Mouse (Mus musculus): ENCODE data around the gene Hoxb9. TPM values are rescaled to one million over a fixed set of nuclear protein-coding genes. Genes with fewer than 3 reads are reported as not detected.

Hoxb9 gene
- total RNA-seq, 1 experiment: 3.3 TPM

- no peak overlapping the region for H3K9ac ChIP-seq (ENCODE audit: insufficient read depth, low read depth, low read length, poor library complexity, severe bottlenecking)
- H3K9me3 ChIP-seq (ENCODE audit: control insufficient read depth, insufficient read depth, low read depth, low read length): no peaks in the 10 kb centered on the region
- in situ Hi-C loops (cut with MboI; ENCODE audit: low sequenced_read_pairs in 2 of 2, unreplicated experiment in 2 of 2): loop anchor here in 1 of 2 experiments (10.0 to 25.0 kb wide), 2 partner anchors 47 to 575 kb away; no protein-coding TSS in a partner anchor
These were observed 16.2 kb downstream of the Hoxb9 start for GRCm38 (mm10) chr11:96287411-96287810.

GRCm38 (mm10) chr11:96288455-96289221 lies 17.4 kb downstream of the Hoxb9 start:
- Histone ChIP-seq H3K9me3 (ENCODE audit: control insufficient read depth, insufficient read depth, low read depth, low read length) (no peaks in the 10 kb centered on the region), H3K36me3 (ENCODE audit: control insufficient read depth, insufficient read depth, low read length, poor library complexity, severe bottlenecking) (no peaks in the 10 kb centered on the region), H3K27ac (ENCODE audit: insufficient read depth, low read depth, low read length, poor library complexity, severe bottlenecking) (no peak overlapping the region), H3K4me1 (ENCODE audit: control insufficient read depth in 2 of 2, insufficient read depth in 2 of 2, low read length in 2 of 2, poor library complexity in 1 of 2) (peaks cover 0 to 9% of the 10 kb centered on the region in 2 experiments; a peak in 2 of 4 replicates), H3K9ac (ENCODE audit: insufficient read depth, low read depth, low read length, poor library complexity, severe bottlenecking) (no peak overlapping the region), H3K4me3 (ENCODE audit: insufficient read depth in 1 of 2, low read depth in 1 of 2, low read length in 2 of 2, poor library complexity in 1 of 2, severe bottlenecking in 1 of 2) (no peak overlapping the region)
- in situ Hi-C loops (cut with MboI; ENCODE audit: low sequenced_read_pairs in 2 of 2, unreplicated experiment in 2 of 2): loop anchor here in 1 of 2 experiments (10.0 to 25.0 kb wide), 2 partner anchors 46 to 574 kb away; no protein-coding TSS in a partner anchor
- no peak for TF ChIP-seq MAFK (IDR thresholded peaks at IDR 0.05; ENCODE audit: insufficient read depth, low read depth, low read length)
- no peak for TF ChIP-seq ZC3H11A (IDR thresholded peaks at IDR 0.05; ENCODE audit: borderline replicate concordance, low read depth, low read length)
- no peak for TF ChIP-seq HCFC1 (IDR thresholded peaks at IDR 0.05; ENCODE audit: borderline replicate concordance, insufficient read depth, low read length)
- no peak for TF ChIP-seq CHD2 (IDR thresholded peaks at IDR 0.05; ENCODE audit: low read depth, low read length)
- no peak for DNase-seq (ENCODE audit: low read depth, low spot score)

More at GRCm38 (mm10) chr11:96287411-96287810, 16.2 kb downstream of the Hoxb9 start:
- DNase-seq (ENCODE audit: low read depth, low spot score): no peak
- Histone ChIP-seq H3K36me3 (ENCODE audit: control insufficient read depth, insufficient read depth, low read length, poor library complexity, severe bottlenecking) (no peaks in the 10 kb centered on the region), H3K4me1 (ENCODE audit: control insufficient read depth in 2 of 2, insufficient read depth in 2 of 2, low read length in 2 of 2, poor library complexity in 1 of 2) (peaks cover 0 to 9% of the 10 kb centered on the region in 2 experiments; a peak in 1 of 4 replicates), H3K4me3 (ENCODE audit: insufficient read depth in 1 of 2, low read depth in 1 of 2, low read length in 2 of 2, poor library complexity in 1 of 2, severe bottlenecking in 1 of 2) (peak overlapping the region in 1 of 2 experiments; percentile 67; a peak in 2 of 4 replicates), H3K27ac (ENCODE audit: insufficient read depth, low read depth, low read length, poor library complexity, severe bottlenecking) (no peak overlapping the region)
- TF ChIP-seq ZNF384 (IDR thresholded peaks at IDR 0.05; ENCODE audit: low read depth, low read length): no peak
- TF ChIP-seq HCFC1 (IDR thresholded peaks at IDR 0.05; ENCODE audit: borderline replicate concordance, insufficient read depth, low read length): no peak
- no peak for TF ChIP-seq MAFK (IDR thresholded peaks at IDR 0.05; ENCODE audit: insufficient read depth, low read depth, low read length)
- TF ChIP-seq CHD2 (IDR thresholded peaks at IDR 0.05; ENCODE audit: low read depth, low read length): no peak
- TF ChIP-seq ZC3H11A (IDR thresholded peaks at IDR 0.05; ENCODE audit: borderline replicate concordance, low read depth, low read length): no peak

- Histone ChIP-seq H3K4me3 (ENCODE audit: insufficient read depth in 1 of 2, low read depth in 1 of 2, low read length in 2 of 2, poor library complexity in 1 of 2, severe bottlenecking in 1 of 2) (no peak overlapping the region), H3K4me1 (ENCODE audit: control insufficient read depth in 2 of 2, insufficient read depth in 2 of 2, low read length in 2 of 2, poor library complexity in 1 of 2) (peaks cover 0 to 7% of the 10 kb centered on the region in 2 experiments; a peak in 2 of 4 replicates), H3K9me3 (ENCODE audit: control insufficient read depth, insufficient read depth, low read depth, low read length) (no peaks in the 10 kb centered on the region), H3K36me3 (ENCODE audit: control insufficient read depth, insufficient read depth, low read length, poor library complexity, severe bottlenecking) (no peaks in the 10 kb centered on the region), H3K9ac (ENCODE audit: insufficient read depth, low read depth, low read length, poor library complexity, severe bottlenecking) (no peak overlapping the region), H3K27ac (ENCODE audit: insufficient read depth, low read depth, low read length, poor library complexity, severe bottlenecking) (no peak overlapping the region)
- in situ Hi-C loops (cut with MboI; ENCODE audit: low sequenced_read_pairs in 2 of 2, unreplicated experiment in 2 of 2): loop anchor here in 1 of 2 experiments (10.0 to 25.0 kb wide), 2 partner anchors 46 to 573 kb away; no protein-coding TSS in a partner anchor
- no peak for DNase-seq (ENCODE audit: low read depth, low spot score)
- TF ChIP-seq CHD2 (IDR thresholded peaks at IDR 0.05; ENCODE audit: low read depth, low read length): no peak
- TF ChIP-seq MAFK (IDR thresholded peaks at IDR 0.05; ENCODE audit: insufficient read depth, low read depth, low read length): no peak
- TF ChIP-seq HCFC1 (IDR thresholded peaks at IDR 0.05; ENCODE audit: borderline replicate concordance, insufficient read depth, low read length): no peak
- no peak for TF ChIP-seq ZC3H11A (IDR thresholded peaks at IDR 0.05; ENCODE audit: borderline replicate concordance, low read depth, low read length)
- TF ChIP-seq ZNF384 (IDR thresholded peaks at IDR 0.05; ENCODE audit: low read depth, low read length): no peak
These were observed 18.0 kb downstream of the Hoxb9 start for GRCm38 (mm10) chr11:96289293-96289692.

- no peaks in the 10 kb centered on the region for H3K36me3 ChIP-seq (ENCODE audit: control insufficient read depth, insufficient read depth, low read length, poor library complexity, severe bottlenecking)
- no peak overlapping the region for H3K4me3 ChIP-seq (ENCODE audit: insufficient read depth in 1 of 2, low read depth in 1 of 2, low read length in 2 of 2, poor library complexity in 1 of 2, severe bottlenecking in 1 of 2)
- in situ Hi-C loops (cut with MboI; ENCODE audit: low sequenced_read_pairs in 2 of 2, unreplicated experiment in 2 of 2): loop anchor here (10.0 to 25.0 kb wide), 3 partner anchors 45 to 572 kb away; partner anchors contain the start of gene Hoxb2 (in 1 of the 2)
- no peak overlapping the region for H3K9ac ChIP-seq (ENCODE audit: insufficient read depth, low read depth, low read length, poor library complexity, severe bottlenecking)
- DNase-seq (ENCODE audit: low read depth, low spot score): no peak
- H3K9me3 ChIP-seq (ENCODE audit: control insufficient read depth, insufficient read depth, low read depth, low read length): no peaks in the 10 kb centered on the region
- TF ChIP-seq HCFC1 (IDR thresholded peaks at IDR 0.05; ENCODE audit: borderline replicate concordance, insufficient read depth, low read length): no peak
- no peak for TF ChIP-seq MAFK (IDR thresholded peaks at IDR 0.05; ENCODE audit: insufficient read depth, low read depth, low read length)
- TF ChIP-seq ZC3H11A (IDR thresholded peaks at IDR 0.05; ENCODE audit: borderline replicate concordance, low read depth, low read length): no peak
- TF ChIP-seq ZNF384 (IDR thresholded peaks at IDR 0.05; ENCODE audit: low read depth, low read length): no peak
- no peak for TF ChIP-seq CHD2 (IDR thresholded peaks at IDR 0.05; ENCODE audit: low read depth, low read length)
- peaks cover 0 to 5% of the 10 kb centered on the region in 2 experiments; a peak in 2 of 4 replicates for H3K4me1 ChIP-seq (ENCODE audit: control insufficient read depth in 2 of 2, insufficient read depth in 2 of 2, low read length in 2 of 2, poor library complexity in 1 of 2)
- H3K27ac ChIP-seq (ENCODE audit: insufficient read depth, low read depth, low read length, poor library complexity, severe bottlenecking): no peak overlapping the region
These were observed 18.6 kb downstream of the Hoxb9 start for GRCm38 (mm10) chr11:96289837-96290236.

All from ES-E14 (cell line).